Mouse (Mus musculus): ENCODE measurements around the gene Rpl32. TPM values are rescaled to one million over a fixed set of nuclear protein-coding genes. Genes with fewer than 3 reads are reported as not detected.
A peak's percentile ranks its signal among the peaks of the same experiment; 100 is the strongest.

Gene Rpl32
- polyA plus RNA-seq, 1 experiment = 4,367 TPM

- Histone ChIP-seq H3ac (ENCODE audit: control insufficient read depth, insufficient read length) (peak within 1 kb of the TSS; percentile 35), H3K79me2 (ENCODE audit: control insufficient read depth, insufficient read depth) (peaks cover 5% of the 10 kb centered on the region), H3K4me2 (ENCODE audit: low read depth) (peak within 1 kb of the TSS; percentile 99), H3K27me3 (ENCODE audit: control insufficient read depth, insufficient read depth, insufficient read length) (no peaks in the 10 kb centered on the region), H3K36me3 (ENCODE audit: control insufficient read depth, insufficient read depth) (no peaks in the 10 kb centered on the region), H3K4me3 (peak within 1 kb of the TSS; percentile 65)
- TF ChIP-seq MYOG (IDR thresholded peaks at IDR 0.05; ENCODE audit: control insufficient read depth in 1 of 3, insufficient read depth in 1 of 3, insufficient read length in 2 of 3, low read depth in 2 of 3) = no peak
- TF ChIP-seq SRF (IDR thresholded peaks at IDR 0.05; ENCODE audit: control insufficient read depth, insufficient read length, low read depth) = no peak
- no peak for TF ChIP-seq TCF3 (IDR thresholded peaks at IDR 0.05; ENCODE audit: insufficient read length, low read depth)
- TF ChIP-seq REST (IDR thresholded peaks at IDR 0.05; ENCODE audit: insufficient read depth, insufficient read length) = no peak
- TF ChIP-seq TCF12 (IDR thresholded peaks at IDR 0.05; ENCODE audit: insufficient read depth, poor library complexity, severe bottlenecking) = no peak
- TF ChIP-seq USF1 (IDR thresholded peaks at IDR 0.05; ENCODE audit: low read depth) = no peak
- TF ChIP-seq MYOD1 (IDR thresholded peaks at IDR 0.05; ENCODE audit: control insufficient read depth in 1 of 3, insufficient read length in 2 of 3, low read depth in 2 of 3) = no peak
- TF ChIP-seq POLR2A (IDR thresholded peaks at IDR 0.05; ENCODE audit: insufficient read length, low read depth) = no peak
- peak; percentile 83 for TF ChIP-seq E2F4 (IDR thresholded peaks at IDR 0.05; ENCODE audit: insufficient read depth)
These were observed 44.7 kb upstream of the Rpl32 start, which contains the start of the genes Mbd4 and Ift122 for GRCm38 (mm10) chr6:115853091-115853813. TSS of gene Mbd4 (minus strand) at chr6:115853371. TSS of gene Ift122 (plus strand) at chr6:115853470.

DNA sequence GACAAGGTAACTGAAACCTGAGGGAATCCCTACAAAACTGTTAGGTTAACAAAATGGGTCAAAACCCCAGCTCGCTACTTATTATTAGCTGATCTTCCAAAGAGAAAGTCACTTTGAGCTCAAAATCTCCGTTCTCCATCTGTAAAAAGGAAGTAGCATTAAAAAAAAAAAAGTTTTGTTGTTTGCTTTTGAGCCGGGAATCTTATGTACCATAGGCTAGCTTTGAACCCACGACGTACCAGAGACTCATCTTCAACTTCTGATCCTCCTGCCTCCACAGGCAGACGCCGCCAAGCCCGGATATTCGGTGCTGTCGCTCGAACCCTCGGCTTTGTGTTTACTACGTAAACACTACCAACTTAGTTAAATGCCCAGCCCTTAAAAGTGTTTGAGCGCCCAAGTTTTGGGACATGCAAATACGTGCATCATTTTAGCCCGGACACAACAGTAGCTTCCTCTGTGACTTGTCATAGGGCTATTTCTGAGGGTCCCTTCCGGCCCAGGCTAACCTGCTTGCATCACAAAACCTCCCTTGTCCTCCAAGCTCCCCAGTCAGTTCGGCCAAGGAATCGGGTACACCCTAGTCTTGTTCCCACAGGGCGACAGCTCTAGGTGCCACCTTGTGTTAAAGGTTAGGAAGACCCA, 44.0 kb upstream of the Rpl32 start:
- Histone ChIP-seq H3ac (ENCODE audit: control insufficient read depth, insufficient read length) (peak overlapping the region; percentile 35), H3K36me3 (ENCODE audit: control insufficient read depth, insufficient read depth) (no peaks in the 10 kb centered on the region), H3K4me3 (peak overlapping the region; percentile 65), H3K4me2 (ENCODE audit: low read depth) (peak overlapping the region; percentile 99), H3K79me2 (ENCODE audit: control insufficient read depth, insufficient read depth) (peaks cover 5% of the 10 kb centered on the region), H3K27me3 (ENCODE audit: control insufficient read depth, insufficient read depth, insufficient read length) (no peaks in the 10 kb centered on the region)
- TF ChIP-seq POLR2A (IDR thresholded peaks at IDR 0.05; ENCODE audit: insufficient read length, low read depth) (no peak), MYOD1 (IDR thresholded peaks at IDR 0.05; ENCODE audit: control insufficient read depth in 1 of 3, insufficient read length in 2 of 3, low read depth in 2 of 3) (no peak), TCF3 (IDR thresholded peaks at IDR 0.05; ENCODE audit: insufficient read length, low read depth) (no peak), REST (IDR thresholded peaks at IDR 0.05; ENCODE audit: insufficient read depth, insufficient read length) (no peak), SRF (IDR thresholded peaks at IDR 0.05; ENCODE audit: control insufficient read depth, insufficient read length, low read depth) (no peak), POLR2AphosphoS2 (IDR thresholded peaks at IDR 0.05; ENCODE audit: insufficient read length, low read depth) (no peak), MAX (IDR thresholded peaks at IDR 0.05; ENCODE audit: low read depth) (no peak), TCF12 (IDR thresholded peaks at IDR 0.05; ENCODE audit: insufficient read depth, poor library complexity, severe bottlenecking) (no peak), E2F4 (IDR thresholded peaks at IDR 0.05; ENCODE audit: insufficient read depth) (no peak), MYOG (IDR thresholded peaks at IDR 0.05; ENCODE audit: control insufficient read depth in 1 of 3, insufficient read depth in 1 of 3, insufficient read length in 2 of 3, low read depth in 2 of 3) (no peak)

GRCm38 (mm10) chr6:115848598-115849304, 40.2 kb upstream of the Rpl32 start:
- H3K27me3 ChIP-seq (ENCODE audit: control insufficient read depth, insufficient read depth, insufficient read length) = no peaks in the 10 kb centered on the region
- no peak overlapping the region for H3K4me3 ChIP-seq
- H3ac ChIP-seq (ENCODE audit: control insufficient read depth, insufficient read length) = no peak overlapping the region
- H3K79me2 ChIP-seq (ENCODE audit: control insufficient read depth, insufficient read depth) = peaks cover 5% of the 10 kb centered on the region
- TF ChIP-seq USF1 (IDR thresholded peaks at IDR 0.05; ENCODE audit: low read depth) (no peak), CEBPB (IDR thresholded peaks at IDR 0.05; ENCODE audit: insufficient read depth, poor library complexity, severe bottlenecking) (no peak), REST (IDR thresholded peaks at IDR 0.05; ENCODE audit: insufficient read depth, insufficient read length) (no peak), MAX (IDR thresholded peaks at IDR 0.05; ENCODE audit: low read depth) (no peak), POLR2A (IDR thresholded peaks at IDR 0.05; ENCODE audit: insufficient read length, low read depth) (no peak), TCF12 (IDR thresholded peaks at IDR 0.05; ENCODE audit: insufficient read depth, poor library complexity, severe bottlenecking) (no peak), E2F4 (IDR thresholded peaks at IDR 0.05; ENCODE audit: insufficient read depth) (no peak), MYOD1 (IDR thresholded peaks at IDR 0.05; ENCODE audit: control insufficient read depth in 1 of 3, insufficient read length in 2 of 3, low read depth in 2 of 3) (no peak), MYOG (IDR thresholded peaks at IDR 0.05; ENCODE audit: control insufficient read depth in 1 of 3, insufficient read depth in 1 of 3, insufficient read length in 2 of 3, low read depth in 2 of 3) (no peak), POLR2AphosphoS2 (IDR thresholded peaks at IDR 0.05; ENCODE audit: insufficient read length, low read depth) (no peak), SRF (IDR thresholded peaks at IDR 0.05; ENCODE audit: control insufficient read depth, insufficient read length, low read depth) (no peak), TCF3 (IDR thresholded peaks at IDR 0.05; ENCODE audit: insufficient read length, low read depth) (no peak)
- H3K36me3 ChIP-seq (ENCODE audit: control insufficient read depth, insufficient read depth) = peaks cover 7% of the 10 kb centered on the region
- H3K4me2 ChIP-seq (ENCODE audit: low read depth) = no peak overlapping the region

GRCm38 (mm10) chr6:115846640-115847411, 38.3 kb upstream of the Rpl32 start:
- Histone ChIP-seq H3K79me2 (ENCODE audit: control insufficient read depth, insufficient read depth) (no peaks in the 10 kb centered on the region), H3ac (ENCODE audit: control insufficient read depth, insufficient read length) (no peak overlapping the region), H3K27me3 (ENCODE audit: control insufficient read depth, insufficient read depth, insufficient read length) (no peaks in the 10 kb centered on the region), H3K4me3 (no peak overlapping the region), H3K36me3 (ENCODE audit: control insufficient read depth, insufficient read depth) (peaks cover 7% of the 10 kb centered on the region), H3K4me2 (ENCODE audit: low read depth) (no peak overlapping the region)
- TF ChIP-seq CEBPB (IDR thresholded peaks at IDR 0.05; ENCODE audit: insufficient read depth, poor library complexity, severe bottlenecking) = no peak
- no peak for TF ChIP-seq USF1 (IDR thresholded peaks at IDR 0.05; ENCODE audit: low read depth)
- TF ChIP-seq E2F4 (IDR thresholded peaks at IDR 0.05; ENCODE audit: insufficient read depth) = no peak
- TF ChIP-seq POLR2AphosphoS2 (IDR thresholded peaks at IDR 0.05; ENCODE audit: insufficient read length, low read depth) = no peak
- TF ChIP-seq SRF (IDR thresholded peaks at IDR 0.05; ENCODE audit: control insufficient read depth, insufficient read length, low read depth) = no peak
- TF ChIP-seq MAX (IDR thresholded peaks at IDR 0.05; ENCODE audit: low read depth) = no peak
- TF ChIP-seq MYOG (IDR thresholded peaks at IDR 0.05; ENCODE audit: control insufficient read depth in 1 of 3, insufficient read depth in 1 of 3, insufficient read length in 2 of 3, low read depth in 2 of 3) = no peak
- TF ChIP-seq TCF12 (IDR thresholded peaks at IDR 0.05; ENCODE audit: insufficient read depth, poor library complexity, severe bottlenecking) = no peak
- no peak for TF ChIP-seq MYOD1 (IDR thresholded peaks at IDR 0.05; ENCODE audit: control insufficient read depth in 1 of 3, insufficient read length in 2 of 3, low read depth in 2 of 3)
- no peak for TF ChIP-seq REST (IDR thresholded peaks at IDR 0.05; ENCODE audit: insufficient read depth, insufficient read length)
- TF ChIP-seq POLR2A (IDR thresholded peaks at IDR 0.05; ENCODE audit: insufficient read length, low read depth) = no peak

Measured in myocyte (in vitro differentiated cells).